Mouse (Mus musculus): Measurements from ENCODE around the gene Cyp1a1.

DNA sequence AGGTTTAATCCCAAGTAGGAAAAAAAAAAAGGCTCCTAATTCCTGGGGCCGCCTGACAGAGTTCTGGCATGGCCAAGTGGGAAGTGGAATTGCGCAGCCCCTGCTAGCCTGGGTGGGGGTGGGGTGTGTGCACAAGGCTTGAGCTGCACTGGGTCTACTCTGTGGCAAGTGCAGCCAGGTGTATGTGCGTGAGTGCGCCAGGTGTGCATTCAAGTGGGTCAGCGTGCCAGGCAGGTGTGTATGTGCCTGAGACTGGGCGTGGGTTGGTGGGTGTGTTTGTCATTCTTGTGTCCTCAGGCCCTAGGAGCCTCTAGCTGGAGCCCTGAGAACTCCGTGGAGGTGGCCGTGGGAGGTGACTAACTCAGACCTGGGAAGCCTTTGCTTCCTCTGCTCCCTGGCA is 21.2 kb upstream of the Cyp1a1 start:
- no peak for TF ChIP-seq POLR2A (IDR thresholded peaks at IDR 0.05; ENCODE audit: borderline replicate concordance, extremely low read depth, low read depth, low read length)
- TF ChIP-seq CTCF (IDR thresholded peaks at IDR 0.05; ENCODE audit: insufficient read depth, low read length) = no peak

All from lung, adult 2 months (tissue).